Mouse (Mus musculus) bone marrow macrophage, adult 2 months (primary cell): ENCODE data around the gene Rgs19. TPM values are rescaled to one million over a fixed set of nuclear protein-coding genes. Genes with fewer than 3 reads are reported as not detected.

ENCODE experiments used
- H3K27ac ChIP-seq: 2 replicates; pipeline ENCODE4 v1.5.1; 2012; ENCODE audit warnings: low read depth, low read length; ENCODE audit not compliant: insufficient read depth
- H3K4me1 ChIP-seq: 2 replicates; pipeline ENCODE4 v1.6.1; 2012; ENCODE audit warnings: low read length; ENCODE audit not compliant: control insufficient read depth, insufficient read depth
- H3K4me3 ChIP-seq: 2 replicates; pipeline ENCODE4 v1.5.1; 2012; ENCODE audit warnings: mild to moderate bottlenecking, low read length, moderate library complexity; ENCODE audit not compliant: insufficient read depth
- CTCF ChIP-seq: IDR thresholded peaks from 2 replicates; pipeline ENCODE4 v1.5.1; 2012; ENCODE audit warnings: low read depth, mild to moderate bottlenecking, low read length, moderate library complexity
- POLR2A ChIP-seq: IDR thresholded peaks from 2 replicates; pipeline ENCODE4 v1.6.1; 2012; ENCODE audit warnings: mild to moderate bottlenecking, low read depth, low read length, borderline replicate concordance
- polyA plus RNA-seq: library from polyadenylated mRNA; stranded (reverse); fragments of >200 nt; gene quantifications from 2 replicates; pipeline ENCODE4 v1.2.4, GENCODE M21; 2012; ENCODE audit not compliant: missing spikeins, insufficient read depth, insufficient read length

Gene Rgs19
- polyA plus RNA-seq, 1 experiment = 173 TPM

DNA sequence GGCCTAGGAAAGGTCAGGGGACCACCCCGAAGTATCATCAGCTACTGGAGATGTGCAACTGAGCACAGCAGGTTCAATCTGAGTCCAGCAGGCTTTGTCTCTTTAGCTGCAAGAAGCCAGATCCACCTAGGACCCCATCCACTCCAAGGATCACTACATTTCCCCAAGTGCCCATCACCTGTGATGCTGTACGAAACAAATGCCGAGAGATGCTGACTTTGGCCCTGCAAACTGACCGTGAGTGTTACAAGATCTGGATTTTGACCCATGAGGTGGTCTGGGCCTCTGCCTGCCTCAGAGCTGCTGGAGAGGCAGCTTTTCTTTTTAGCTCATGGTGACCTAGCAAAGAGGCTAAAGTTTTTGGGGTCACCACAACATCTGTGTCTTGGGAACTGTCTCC is 8.1 kb downstream of the Rgs19 start:
- H3K4me1 ChIP-seq = peaks cover 18% of the 10 kb centered on the region
- TF ChIP-seq CTCF (no peak), POLR2A (no peak)
- no peak overlapping the region for H3K4me3 ChIP-seq
- H3K27ac ChIP-seq = no peak overlapping the region

DNA sequence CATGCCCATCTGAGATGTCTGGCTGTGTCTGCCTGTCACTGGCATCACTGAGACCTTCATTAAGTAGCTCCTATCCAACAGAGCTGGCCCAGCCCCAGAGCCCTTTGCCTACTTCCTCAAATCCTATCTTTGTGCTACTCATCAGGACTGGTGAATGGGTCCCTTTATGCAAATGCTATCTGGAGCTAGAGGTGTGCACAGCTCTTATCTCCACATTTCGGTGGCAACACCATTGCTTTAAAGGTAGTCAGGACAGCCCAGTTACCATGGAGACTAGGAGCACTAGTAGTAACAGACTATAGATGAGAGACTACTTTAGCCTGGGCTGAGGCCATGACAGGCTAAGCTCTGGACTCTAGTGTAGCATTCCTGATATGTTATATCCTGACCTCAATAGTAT is 9.1 kb downstream of the Rgs19 start:
- Histone ChIP-seq H3K4me3 (no peak overlapping the region), H3K4me1 (peaks cover 8% of the 10 kb centered on the region; the same call in 1 of the 2 replicates), H3K27ac (no peak overlapping the region)
- TF ChIP-seq CTCF = no peak
- no peak for TF ChIP-seq POLR2A

DNA sequence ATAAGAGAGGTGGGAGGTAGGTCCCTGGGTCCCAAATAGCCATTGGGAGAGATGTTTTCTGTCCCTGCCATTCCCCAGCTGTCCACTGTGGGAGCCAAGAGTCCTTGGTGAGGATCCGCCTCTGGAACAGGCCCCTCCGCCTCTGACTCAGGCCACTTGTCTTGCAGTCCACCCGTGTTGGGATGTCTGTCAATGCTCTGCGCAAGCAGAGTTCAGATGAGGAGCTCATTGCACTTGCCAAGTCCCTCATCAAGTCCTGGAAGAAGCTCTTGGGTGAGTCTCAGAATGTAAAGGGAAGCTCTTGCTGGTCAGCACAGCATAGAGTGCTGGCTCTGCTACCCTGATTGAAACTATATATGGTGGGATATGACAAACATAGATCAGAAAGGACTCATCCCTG is 10.4 kb downstream of the Rgs19 start:
- peaks cover 9% of the 10 kb centered on the region; the same call in 1 of the 2 replicates for H3K4me1 ChIP-seq
- H3K4me3 ChIP-seq = no peak overlapping the region
- TF ChIP-seq CTCF (no peak), POLR2A (no peak)

DNA sequence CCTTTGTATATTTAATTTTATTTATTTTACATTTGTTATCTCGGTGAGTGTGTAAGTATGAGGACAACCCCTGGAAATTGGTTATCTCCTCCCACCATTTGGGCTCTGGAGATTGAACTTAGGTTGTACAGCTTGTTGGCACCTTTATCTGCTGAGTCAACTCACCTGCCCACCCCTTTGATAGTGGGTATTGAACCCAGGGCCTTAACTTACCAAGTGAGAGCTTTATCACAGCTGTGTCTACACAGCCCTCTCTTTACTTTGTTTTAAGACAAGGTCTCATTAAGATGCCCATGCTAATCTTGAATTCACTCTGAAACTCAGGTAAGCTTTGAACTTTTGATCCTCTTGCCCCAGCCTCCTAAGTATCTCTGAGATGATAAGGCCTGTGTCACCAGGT is 11.8 kb downstream of the Rgs19 start:
- Histone ChIP-seq H3K4me1 (peaks cover 9% of the 10 kb centered on the region; the same call in 1 of the 2 replicates), H3K4me3 (no peak overlapping the region), H3K27ac (no peak overlapping the region)
- TF ChIP-seq POLR2A = no peak
- no peak for TF ChIP-seq CTCF

More for the DNA sequence above, 10.4 kb downstream of the Rgs19 start:
- H3K27ac ChIP-seq = no peak overlapping the region

DNA sequence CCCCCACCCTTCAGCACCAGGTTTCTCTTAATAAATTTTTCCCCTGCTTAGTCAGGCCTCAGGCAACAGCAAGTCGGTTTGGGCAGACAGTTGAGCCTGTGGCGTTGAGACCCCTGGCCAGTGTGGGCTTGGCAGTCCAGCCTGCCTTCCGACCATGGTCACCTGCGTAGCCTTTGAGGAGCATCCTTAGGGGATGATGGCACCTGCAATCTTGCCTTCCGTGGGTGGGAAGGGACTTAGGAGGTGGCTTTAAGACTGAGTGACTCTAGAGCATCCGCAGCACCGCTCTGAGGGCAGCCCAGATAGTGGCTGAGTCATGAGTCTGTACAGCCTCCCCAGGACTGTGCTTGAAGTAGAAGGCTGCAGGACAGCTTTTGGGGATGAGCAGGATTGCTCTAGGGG is 13.1 kb downstream of the Rgs19 start:
- TF ChIP-seq POLR2A = 0 out of 2 replicates have a peak, but pooled peaks have one; percentile 19
- no peak for TF ChIP-seq CTCF
- Histone ChIP-seq H3K4me3 (peak overlapping the region; percentile 68), H3K4me1 (peaks cover 12% of the 10 kb centered on the region), H3K27ac (no peak overlapping the region)

DNA sequence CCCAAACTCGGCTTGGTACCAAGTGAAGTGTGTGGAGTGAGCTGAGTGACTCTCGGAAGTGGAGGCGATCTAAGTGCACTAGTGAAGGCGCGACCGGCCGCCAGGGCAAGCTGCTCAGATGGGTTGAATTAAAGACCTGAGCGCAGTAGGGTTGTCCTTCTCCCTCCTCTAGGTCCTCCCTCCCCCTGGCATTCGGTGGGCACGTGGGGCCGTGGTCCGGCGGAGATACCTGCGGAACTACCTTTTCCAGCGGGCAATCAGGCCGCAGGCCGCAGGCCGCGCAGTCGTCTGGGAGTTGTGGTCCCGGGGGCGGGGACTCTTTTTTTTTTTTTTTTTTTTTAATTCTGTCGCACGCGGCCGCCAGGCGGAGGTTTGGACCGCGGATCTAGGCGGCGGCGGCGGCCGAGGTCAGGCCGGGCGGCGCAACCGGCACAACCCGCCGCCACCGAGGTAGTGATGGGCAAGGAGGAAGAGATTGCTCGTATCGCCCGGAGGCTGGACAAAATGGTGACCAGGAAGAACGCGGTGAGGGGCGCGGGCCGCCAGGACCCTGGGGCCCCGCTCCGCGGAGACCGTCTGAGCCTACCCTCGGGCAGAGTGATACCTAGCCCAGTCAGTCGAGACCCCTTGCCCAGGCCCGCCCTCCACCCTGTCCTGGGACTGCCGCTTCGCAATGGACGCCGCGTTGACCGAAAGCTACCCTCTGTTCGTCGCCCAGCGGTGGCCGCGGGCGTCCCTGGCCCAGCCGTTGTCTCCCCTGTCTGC is 13.6 kb downstream of the Rgs19 start, which contains the start of gene Tcea2:
Tcea2 (plus strand) TSS at position 360 of the 765 bp plus-strand sequence.
- H3K4me3 ChIP-seq = peak within 1 kb of the TSS; percentile 68
- H3K4me1 ChIP-seq = peaks cover 17% of the 10 kb centered on the region
- H3K27ac ChIP-seq = peak within 1 kb of the TSS; percentile 22
- TF ChIP-seq POLR2A = no peak
- TF ChIP-seq CTCF = no peak

DNA sequence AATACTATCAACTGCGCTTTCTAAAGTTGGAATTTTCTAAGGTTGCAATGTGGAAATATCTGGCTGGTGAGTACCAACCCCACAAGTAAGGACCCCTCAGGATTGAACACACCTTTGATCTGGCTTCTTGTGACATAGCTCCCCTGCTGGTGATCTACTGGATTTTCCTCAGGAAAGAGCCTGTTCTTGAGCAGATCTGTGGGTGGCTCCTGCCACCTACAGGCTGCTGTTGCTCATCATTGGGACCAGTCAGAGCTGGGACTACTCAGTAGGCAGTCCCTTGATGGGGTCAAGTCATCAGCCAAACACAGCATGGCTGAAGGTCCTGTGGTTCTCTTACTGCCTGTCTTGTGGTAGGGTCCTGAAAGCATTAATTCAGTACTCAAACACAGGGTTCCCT is 15.0 kb downstream of the Rgs19 start:
- TF ChIP-seq CTCF (peak; percentile 96), POLR2A (no peak)
- H3K4me1 ChIP-seq = peaks cover 13% of the 10 kb centered on the region
- H3K4me3 ChIP-seq = no peak overlapping the region
- no peak overlapping the region for H3K27ac ChIP-seq

DNA sequence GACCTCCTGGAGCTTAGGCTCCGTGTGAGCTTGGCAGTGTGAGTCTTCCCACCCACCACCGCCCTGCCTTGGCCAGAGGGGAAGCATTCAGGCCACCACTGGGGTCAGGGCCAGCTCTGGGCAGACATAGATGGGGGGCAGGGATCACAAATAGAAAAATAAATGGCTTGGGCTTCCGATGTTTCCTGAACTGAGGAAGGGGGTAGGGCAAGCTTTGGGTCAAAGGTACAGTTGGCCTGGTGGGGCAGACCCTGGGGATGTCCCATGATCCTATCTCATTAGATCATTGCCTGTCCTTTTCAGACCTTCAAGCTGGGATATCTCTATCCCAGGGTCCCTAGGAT is 16.1 kb downstream of the Rgs19 start:
- TF ChIP-seq POLR2A (no peak), CTCF (no peak)
- Histone ChIP-seq H3K4me1 (peaks cover 13% of the 10 kb centered on the region), H3K27ac (no peak overlapping the region), H3K4me3 (no peak overlapping the region)

DNA sequence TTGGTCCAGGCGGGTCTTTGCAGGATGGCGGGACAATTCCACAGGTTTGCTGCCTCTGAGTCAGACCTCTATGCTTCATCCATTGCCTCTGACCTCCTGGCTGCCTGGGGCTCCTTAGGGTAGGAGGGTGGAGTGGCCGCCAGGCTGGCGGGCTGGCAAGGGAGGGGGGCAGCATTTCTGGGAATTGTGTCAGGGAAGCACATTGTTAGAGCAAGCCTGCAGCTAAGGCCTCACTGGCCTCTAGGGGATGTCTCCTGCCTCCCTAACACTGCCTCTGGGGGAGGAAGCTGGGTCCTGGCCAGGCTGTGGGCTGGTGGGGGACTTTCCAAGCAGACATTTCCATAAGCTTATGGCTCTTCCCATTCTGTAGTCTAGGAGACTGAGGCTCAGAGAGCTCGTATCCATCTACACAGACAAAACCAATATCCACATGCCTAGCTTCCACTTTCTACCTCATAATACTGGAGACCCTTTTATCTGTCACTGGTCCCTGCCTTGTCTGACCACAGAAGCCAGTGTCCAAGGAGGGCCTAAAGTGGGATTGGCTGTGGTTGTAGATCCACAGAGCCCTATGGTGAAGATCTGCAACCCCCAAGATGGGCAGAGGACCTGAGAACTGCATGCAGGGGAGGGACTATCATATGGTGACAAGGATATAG is 16.6 kb downstream of the Rgs19 start:
- no peak overlapping the region for H3K27ac ChIP-seq
- TF ChIP-seq POLR2A (no peak), CTCF (no peak)
- H3K4me1 ChIP-seq = peaks cover 13% of the 10 kb centered on the region
- no peak overlapping the region for H3K4me3 ChIP-seq

DNA sequence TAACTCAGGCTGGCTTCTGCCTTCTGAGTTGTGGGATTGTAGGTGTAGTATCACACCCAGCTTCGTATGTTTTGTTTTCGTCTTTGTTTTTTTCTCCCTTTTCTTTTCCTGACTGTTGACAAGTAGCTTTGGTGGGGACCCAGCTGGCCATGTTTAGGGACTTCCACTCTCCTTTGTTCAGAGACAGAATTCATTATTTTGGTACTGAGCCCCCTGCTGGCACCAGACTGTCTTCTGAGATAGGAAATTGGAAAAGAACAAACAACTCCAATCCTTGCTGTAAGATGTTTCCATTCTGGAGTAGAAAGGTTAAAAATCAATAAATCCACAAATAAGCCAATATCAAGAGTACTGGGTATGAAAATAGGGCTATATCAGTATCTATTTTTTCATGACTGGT is 17.4 kb downstream of the Rgs19 start:
- no peak overlapping the region for H3K27ac ChIP-seq
- no peak overlapping the region for H3K4me3 ChIP-seq
- peaks cover 13% of the 10 kb centered on the region for H3K4me1 ChIP-seq
- TF ChIP-seq CTCF (no peak), POLR2A (no peak)
